Mouse (Mus musculus): ENCODE measurements around the gene Olfr38. TPM values are rescaled to one million over a fixed set of nuclear protein-coding genes. Genes with fewer than 3 reads are reported as not detected.

Gene Olfr38
- polyA plus RNA-seq, 1 experiment from 2014 or later, result not detected

DNA sequence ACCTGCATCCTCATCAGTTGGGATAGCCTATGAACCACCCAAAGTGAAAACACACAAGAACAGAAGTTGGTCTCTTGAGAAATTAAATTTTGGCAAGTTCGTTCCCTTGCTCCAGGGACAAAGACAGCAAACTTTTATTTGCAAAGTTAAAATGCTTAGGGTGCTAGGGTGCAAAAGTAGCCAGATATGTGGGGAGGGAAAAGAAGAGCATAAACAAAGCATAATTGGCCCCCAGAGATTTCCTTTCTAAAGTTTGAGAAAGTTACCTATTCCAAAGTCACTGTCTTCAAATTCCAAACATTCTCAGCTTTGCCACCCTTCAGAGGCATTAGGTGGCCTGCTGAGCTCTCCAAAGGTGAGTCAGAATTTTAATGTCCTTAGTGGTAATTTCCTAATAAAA, 55.4 kb downstream of the Olfr38 start, which contains the start of gene Olfr450:
Gene Olfr450 (plus strand): TSS at position 301 of the 400 bp plus-strand sequence.
- no peak within 1 kb of the TSS for H3K27ac ChIP-seq
- no peak within 1 kb of the TSS for H3K9ac ChIP-seq
- H3K9me3 ChIP-seq, result no peaks in the 10 kb centered on the region
- WGBS, result 85% methylated on average over 1 of the region's 1 CpGs
- H3K4me1 ChIP-seq, result no peaks in the 10 kb centered on the region
- H3K4me3 ChIP-seq, result no peak within 1 kb of the TSS
- no peaks in the 10 kb centered on the region for H3K36me3 ChIP-seq
- no peaks in the 10 kb centered on the region for H3K27me3 ChIP-seq (replicated peaks)
- H3K4me2 ChIP-seq (replicated peaks), result no peak within 1 kb of the TSS
- ATAC-seq (ENCODE audit: low FRiP score, low read depth), result no peak

Other genes with a start within 250 kb of the Olfr38 start
- not detected in 2 replicates for gene Olfr455, start 208.8 kb upstream of the Olfr38 start, polyA plus RNA-seq (2016; fragmentation: Nextera tagmentation; extraction: Ambion mirVana)
- gene Tcaf3, start 158.7 kb upstream of the Olfr38 start, polyA plus RNA-seq (2016; fragmentation: Nextera tagmentation; extraction: Ambion mirVana), result not detected in 2 replicates
- 3.5 and 4.5 TPM in 2 replicates for gene Tcaf2, start 111.2 kb upstream of the Olfr38 start, polyA plus RNA-seq (2016; fragmentation: Nextera tagmentation; extraction: Ambion mirVana)
- gene Tcaf1, start 46.3 kb upstream of the Olfr38 start, polyA plus RNA-seq (2016; fragmentation: Nextera tagmentation; extraction: Ambion mirVana), result 182 and 184 TPM in 2 replicates
- not detected in 2 replicates for gene Olfr453, start 17.0 kb upstream of the Olfr38 start, polyA plus RNA-seq (2016; fragmentation: Nextera tagmentation; extraction: Ambion mirVana)
- not detected in 2 replicates for gene Olfr452, start 28.7 kb downstream of the Olfr38 start, polyA plus RNA-seq (2016; fragmentation: Nextera tagmentation; extraction: Ambion mirVana)
- gene Olfr450, start 55.5 kb downstream of the Olfr38 start, polyA plus RNA-seq (2016; fragmentation: Nextera tagmentation; extraction: Ambion mirVana), result not detected in 2 replicates
- not detected in 2 replicates for gene Olfr449, start 78.0 kb downstream of the Olfr38 start, polyA plus RNA-seq (2016; fragmentation: Nextera tagmentation; extraction: Ambion mirVana)
- not detected in 2 replicates for gene Olfr448, start 134.0 kb downstream of the Olfr38 start, polyA plus RNA-seq (2016; fragmentation: Nextera tagmentation; extraction: Ambion mirVana)
- not detected in 2 replicates for gene Olfr447, start 152.5 kb downstream of the Olfr38 start, polyA plus RNA-seq (2016; fragmentation: Nextera tagmentation; extraction: Ambion mirVana)
- gene Olfr446, start 165.0 kb downstream of the Olfr38 start, polyA plus RNA-seq (2016; fragmentation: Nextera tagmentation; extraction: Ambion mirVana), result not detected in 2 replicates
- gene Olfr444, start 192.7 kb downstream of the Olfr38 start, polyA plus RNA-seq (2016; fragmentation: Nextera tagmentation; extraction: Ambion mirVana), result not detected in 2 replicates

Data from neural tube, embryonic 12.5 days (tissue).